Mouse (Mus musculus) midbrain, postnatal 0 days (tissue): ENCODE measurements around the gene Calm5. TPM values are rescaled to one million over a fixed set of nuclear protein-coding genes. Genes with fewer than 3 reads are reported as not detected.
"Not testable (repeated sequence)": the region's sequence is repeated elsewhere in the genome, so short reads cannot be mapped to it uniquely, and the experiment has no call there.

Source experiments
- ATAC-seq: fragments of 200-750 bp; cut with Nextera tagmentation; 2 replicates; pipeline ENCODE4 v1.8.0; 2017; ENCODE audit warnings: moderate number of reproducible peaks, mild to moderate bottlenecking, moderate TSS enrichment, moderate library complexity; ENCODE audit not compliant: low FRiP score
- DNase-seq: peaks from one replicate; pipeline ENCODE4 v3.0.0-alpha.2; 2015; ENCODE audit warnings: low spot score
- H3K27ac ChIP-seq: fragments of 300-500 bp; sonication (generic); 2 replicates; pipeline ENCODE4 v1.5.1; 2014; ENCODE audit warnings: low read depth, mild to moderate bottlenecking, low read length, mixed read lengths
- H3K27me3 ChIP-seq: fragments of 300-500 bp; sonication (generic); 2 replicates; pipeline ENCODE4 v1.6.1; 2014; ENCODE audit warnings: low read length, control low read depth, mixed read lengths; ENCODE audit not compliant: insufficient read depth
- H3K36me3 ChIP-seq: fragments of 300-500 bp; sonication (generic); 2 replicates; pipeline ENCODE4 v1.6.1; 2014; ENCODE audit warnings: low read length, control low read depth, mixed read lengths; ENCODE audit not compliant: insufficient read depth
- H3K4me1 ChIP-seq: fragments of 300-500 bp; sonication (generic); 2 replicates; pipeline ENCODE4 v1.6.1; 2014; ENCODE audit warnings: mild to moderate bottlenecking, control low read depth, antibody characterized with exemption, low read length, mixed read lengths; ENCODE audit not compliant: insufficient read depth
- H3K4me2 ChIP-seq: fragments of 300-500 bp; sonication (generic); 2 replicates; pipeline ENCODE4 v1.6.1; 2014; ENCODE audit warnings: low read depth, mild to moderate bottlenecking, low read length, mixed read lengths; ENCODE audit not compliant: poor library complexity, severe bottlenecking
- H3K4me3 ChIP-seq: fragments of 300-500 bp; sonication (generic); 2 replicates; pipeline ENCODE4 v1.5.1; 2014; ENCODE audit warnings: low read depth, mild to moderate bottlenecking, low read length, moderate library complexity
- H3K9ac ChIP-seq: fragments of 300-500 bp; sonication (generic); replicated peaks from 2 replicates; pipeline ENCODE4 v1.6.1; 2014; ENCODE audit warnings: mild to moderate bottlenecking, low read length, moderate library complexity, mixed read lengths; ENCODE audit not compliant: poor library complexity, severe bottlenecking
- H3K9me3 ChIP-seq: fragments of 300-500 bp; sonication (generic); 2 replicates; pipeline ENCODE4 v1.6.1; 2016; ENCODE audit warnings: low read length, control low read depth
- CTCF ChIP-seq: IDR thresholded peaks from 2 replicates; pipeline ENCODE4 v1.5.1; 2016; ENCODE audit warnings: antibody characterized with exemption, mild to moderate bottlenecking
- WGBS: fragments of 180-500 bp; shearing (Covaris S2); extraction: QIAGEN DNeasy Blood & Tissue Kit; methylation state at CpG from one replicate; pipeline ENCODE4 v1.1.7; 2014; 5-methylcytosine and 5-hydroxymethylcytosine counted together
- polyA plus RNA-seq: library from polyadenylated mRNA; unstranded; fragments of >200 nt; fragmentation: Nextera tagmentation; extraction: Ambion mirVana; gene quantifications from 2 replicates; pipeline ENCODE4 v1.2.1, GENCODE M21; 2015
- total RNA-seq: library from RNA; depleted of rRNA; stranded (reverse); fragments of >200 nt; gene quantifications from 2 replicates; pipeline ENCODE4 v1.2.3, GENCODE M21; 2014; rRNA removed

Calm5 gene
- total RNA-seq (not detected in 2 replicates), polyA plus RNA-seq (not detected in 2 replicates)

GRCm38 (mm10) chr13:3853648-3854333 lies at the start of gene Calm5:
Gene Calm5 (plus strand): TSS chr13:3854173.
- H3K36me3 ChIP-seq, H3K27ac ChIP-seq, H3K9ac ChIP-seq, H3K27me3 ChIP-seq, DNase-seq, H3K4me3 ChIP-seq, H3K9me3 ChIP-seq, ATAC-seq, H3K4me1 ChIP-seq, H3K4me2 ChIP-seq: not testable (repeated sequence)
- 85% methylated on average over 3 of the region's 3 CpGs for WGBS

GRCm38 (mm10) chr13:3804186-3804585 lies 49.8 kb upstream of the Calm5 start, which contains the start of gene Calml3:
Gene Calml3 (minus strand): TSS chr13:3804316.
- no peak within 1 kb of the TSS for H3K9ac ChIP-seq
- H3K27ac ChIP-seq = no peak within 1 kb of the TSS
- no peak within 1 kb of the TSS for H3K4me3 ChIP-seq
- DNase-seq = no peak
- H3K36me3 ChIP-seq = no peaks in the 10 kb centered on the region
- no peak within 1 kb of the TSS for H3K4me2 ChIP-seq
- TF ChIP-seq CTCF = no peak
- ATAC-seq = no peak
- 92% methylated on average over 13 of the region's 13 CpGs for WGBS
- no peaks in the 10 kb centered on the region for H3K9me3 ChIP-seq
- H3K27me3 ChIP-seq = no peaks in the 10 kb centered on the region
- no peaks in the 10 kb centered on the region for H3K4me1 ChIP-seq

GRCm38 (mm10) chr13:3805132-3805531 lies 48.8 kb upstream of the Calm5 start:
- no peak overlapping the region for H3K27ac ChIP-seq
- no peak for DNase-seq
- no peaks in the 10 kb centered on the region for H3K36me3 ChIP-seq
- H3K4me3 ChIP-seq = no peak overlapping the region
- TF ChIP-seq CTCF = no peak
- H3K27me3 ChIP-seq = no peaks in the 10 kb centered on the region
- H3K4me2 ChIP-seq = no peak overlapping the region
- no peaks in the 10 kb centered on the region for H3K4me1 ChIP-seq
- no peak overlapping the region for H3K9ac ChIP-seq
- WGBS = 51% methylated on average over 2 of the region's 2 CpGs
- no peaks in the 10 kb centered on the region for H3K9me3 ChIP-seq
- no peak for ATAC-seq

DNA sequence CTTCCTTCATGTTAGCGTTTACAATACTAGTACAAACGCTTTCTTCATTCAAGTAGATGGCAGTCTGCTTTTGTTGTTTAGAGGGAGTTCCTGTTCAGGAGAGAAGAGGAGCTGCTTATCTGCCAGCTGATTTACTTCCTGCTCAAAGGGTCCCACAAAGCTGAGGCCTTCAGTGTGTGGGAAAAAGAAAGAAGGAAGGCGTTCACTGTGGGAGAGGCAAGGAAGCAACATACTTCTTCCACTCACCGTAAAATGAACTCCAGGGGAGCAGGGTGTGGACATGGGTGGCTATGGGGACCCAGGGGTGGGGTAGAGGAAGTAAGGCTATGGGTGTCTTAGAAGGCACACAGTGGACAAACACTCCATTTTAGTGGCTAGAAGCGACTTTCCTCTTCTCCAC lies 48.3 kb upstream of the Calm5 start:
- H3K27ac ChIP-seq = no peak overlapping the region
- ATAC-seq = no peak

DNA sequence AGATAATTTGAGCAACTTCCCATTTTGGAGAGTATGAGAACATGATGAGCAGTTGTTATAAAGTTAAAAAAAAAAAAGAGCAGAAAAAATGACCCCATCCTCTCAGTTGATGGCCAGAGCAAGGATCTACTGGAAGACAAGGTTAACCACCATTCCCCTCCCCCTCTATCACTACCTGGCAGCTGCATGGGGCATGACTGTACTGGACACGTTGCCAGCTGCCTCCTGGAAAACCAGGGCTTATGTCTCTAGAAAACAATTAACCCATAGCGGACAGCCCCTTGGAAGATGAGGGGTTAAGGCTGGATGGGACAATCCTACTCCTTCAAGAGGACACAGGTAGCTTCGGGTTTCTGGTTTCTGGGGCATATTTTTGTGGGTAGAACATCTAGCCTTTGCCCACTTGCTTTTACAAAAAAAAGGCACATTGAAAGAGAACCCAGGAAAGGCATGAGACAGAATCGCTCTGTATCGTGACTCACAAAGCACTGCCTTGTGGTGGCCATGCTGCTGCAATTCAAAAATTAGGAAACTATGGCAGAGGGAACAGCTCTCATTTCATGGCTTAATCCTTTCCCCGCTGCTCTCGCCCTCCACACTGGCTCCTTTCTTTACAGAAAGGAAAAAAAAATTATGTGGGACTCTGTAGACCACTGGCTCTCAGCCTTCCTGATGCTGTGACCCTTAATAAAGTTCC lies 46.7 kb upstream of the Calm5 start:
- H3K4me3 ChIP-seq = no peak overlapping the region
- ATAC-seq (no peak), DNase-seq (no peak)
- H3K9me3 ChIP-seq = no peaks in the 10 kb centered on the region
- H3K4me2 ChIP-seq = no peak overlapping the region
- no peak overlapping the region for H3K9ac ChIP-seq
- 68% methylated on average over 7 of the region's 7 CpGs for WGBS
- no peak for TF ChIP-seq CTCF
- no peak overlapping the region for H3K27ac ChIP-seq
- H3K36me3 ChIP-seq = no peaks in the 10 kb centered on the region
- no peaks in the 10 kb centered on the region for H3K27me3 ChIP-seq
- no peaks in the 10 kb centered on the region for H3K4me1 ChIP-seq

More for the DNA sequence above, 48.3 kb upstream of the Calm5 start:
- no peaks in the 10 kb centered on the region for H3K27me3 ChIP-seq
- no peaks in the 10 kb centered on the region for H3K36me3 ChIP-seq
- H3K9ac ChIP-seq = no peak overlapping the region
- no peak for DNase-seq
- no peak overlapping the region for H3K4me3 ChIP-seq
- no peak for TF ChIP-seq CTCF
- no peaks in the 10 kb centered on the region for H3K9me3 ChIP-seq
- 85% methylated on average over 5 of the region's 5 CpGs for WGBS
- H3K4me1 ChIP-seq = no peaks in the 10 kb centered on the region
- H3K4me2 ChIP-seq = no peak overlapping the region
